Mouse (Mus musculus): Measurements from ENCODE around the gene Slc12a3. TPM values are rescaled to one million over a fixed set of nuclear protein-coding genes. Genes with fewer than 3 reads are reported as not detected.
A peak's percentile ranks its signal among the peaks of the same experiment; 100 is the strongest.

Slc12a3 gene
- polyA plus RNA-seq, 1 experiment from 2014 or later = 0.16 TPM

DNA sequence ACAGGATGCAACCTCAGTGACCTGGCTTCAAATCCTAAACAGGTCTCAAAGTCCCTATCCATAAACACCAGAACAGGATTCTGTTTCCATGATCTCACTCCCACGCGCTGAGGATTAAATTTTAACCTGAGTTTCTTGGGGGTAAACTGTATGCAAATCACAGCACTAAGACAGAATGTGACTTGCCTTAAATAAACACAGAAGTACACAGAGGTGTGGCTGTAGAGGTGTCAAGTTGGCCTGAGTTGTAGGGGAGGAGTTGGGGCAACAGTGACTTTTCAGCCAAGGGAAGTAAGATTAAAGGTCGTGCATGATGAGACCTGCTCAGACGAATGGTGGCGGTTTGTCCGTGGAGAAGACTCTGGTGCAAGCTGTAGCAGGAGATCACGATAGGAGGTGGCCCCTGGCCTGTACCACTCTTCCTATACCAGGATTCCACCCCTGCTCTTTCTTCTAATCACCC, 25.1 kb downstream of the Slc12a3 start:
- ATAC-seq = peak; percentile 94
- H3K27ac ChIP-seq (ENCODE audit: low read depth, low read length) = peak overlapping the region; percentile 93

DNA sequence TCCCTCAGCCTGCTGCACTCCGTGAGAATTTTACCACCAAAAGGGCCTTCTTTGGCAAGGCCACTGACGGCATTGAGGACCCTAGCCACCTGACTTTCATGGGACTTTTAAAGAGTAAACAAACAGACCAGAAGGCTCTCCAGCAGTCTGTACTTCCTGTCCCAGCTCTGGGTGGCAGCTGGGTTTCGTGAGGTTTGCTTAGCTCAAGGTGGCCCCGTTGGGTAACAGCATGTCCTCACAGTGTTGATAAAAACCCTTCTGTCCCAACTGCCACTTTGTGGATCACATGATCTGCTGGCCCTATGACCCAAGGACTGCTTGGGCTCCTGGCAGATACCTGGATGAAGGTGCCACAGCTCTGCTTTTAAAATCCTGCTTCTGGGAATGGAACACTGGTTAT, 25.6 kb downstream of the Slc12a3 start:
- peak; percentile 80 for ATAC-seq
- 0 out of 2 replicates have a peak, but pooled peaks cover 3% of the 10 kb centered on the region for H3K4me1 ChIP-seq (replicated peaks; ENCODE audit: control insufficient read depth, insufficient read depth, low read length)
- peak overlapping the region; percentile 26; the same call in 1 of the 2 replicates for H3K9ac ChIP-seq (ENCODE audit: low read depth, low read length)
- H3K4me2 ChIP-seq (replicated peaks; ENCODE audit: low read depth) = peak overlapping the region; percentile 35; the same call in 1 of the 2 replicates
- 22% methylated on average over 4 of the region's 4 CpGs for WGBS
- peak overlapping the region; percentile 93 for H3K27ac ChIP-seq (ENCODE audit: low read depth, low read length)
- TF ChIP-seq CTCF (IDR thresholded peaks at IDR 0.05; ENCODE audit: low read depth) = no peak
- H3K27me3 ChIP-seq (replicated peaks; ENCODE audit: control insufficient read depth, insufficient read depth, low read length) = no peaks in the 10 kb centered on the region
- H3K9me3 ChIP-seq (ENCODE audit: control insufficient read depth) = no peaks in the 10 kb centered on the region
- H3K36me3 ChIP-seq (ENCODE audit: control insufficient read depth, insufficient read depth) = no peaks in the 10 kb centered on the region
- no peak overlapping the region for H3K4me3 ChIP-seq (ENCODE audit: low read depth, low read length)

More for the DNA sequence above, 25.1 kb downstream of the Slc12a3 start:
- Histone ChIP-seq H3K27me3 (replicated peaks; ENCODE audit: control insufficient read depth, insufficient read depth, low read length) (no peaks in the 10 kb centered on the region), H3K9ac (ENCODE audit: low read depth, low read length) (peak overlapping the region; percentile 26; the same call in 1 of the 2 replicates), H3K4me3 (ENCODE audit: low read depth, low read length) (no peak overlapping the region), H3K36me3 (ENCODE audit: control insufficient read depth, insufficient read depth) (no peaks in the 10 kb centered on the region), H3K4me1 (replicated peaks; ENCODE audit: control insufficient read depth, insufficient read depth, low read length) (0 out of 2 replicates have a peak, but pooled peaks cover 3% of the 10 kb centered on the region), H3K4me2 (replicated peaks; ENCODE audit: low read depth) (peak overlapping the region; percentile 35; the same call in 1 of the 2 replicates), H3K9me3 (ENCODE audit: control insufficient read depth) (no peaks in the 10 kb centered on the region)
- no peak for TF ChIP-seq CTCF (IDR thresholded peaks at IDR 0.05; ENCODE audit: low read depth)
- 30% methylated on average over 7 of the region's 7 CpGs for WGBS

GRCm38 (mm10) chr8:94357220-94357619, 28.2 kb downstream of the Slc12a3 start:
- Histone ChIP-seq H3K4me1 (replicated peaks; ENCODE audit: control insufficient read depth, insufficient read depth, low read length) (peaks cover 9% of the 10 kb centered on the region; the same call in 1 of the 2 replicates), H3K27me3 (replicated peaks; ENCODE audit: control insufficient read depth, insufficient read depth, low read length) (no peaks in the 10 kb centered on the region), H3K9me3 (ENCODE audit: control insufficient read depth) (no peaks in the 10 kb centered on the region), H3K4me2 (replicated peaks; ENCODE audit: low read depth) (no peak overlapping the region), H3K9ac (ENCODE audit: low read depth, low read length) (no peak overlapping the region), H3K4me3 (ENCODE audit: low read depth, low read length) (no peak overlapping the region), H3K27ac (ENCODE audit: low read depth, low read length) (no peak overlapping the region), H3K36me3 (ENCODE audit: control insufficient read depth, insufficient read depth) (no peaks in the 10 kb centered on the region)
- TF ChIP-seq CTCF (IDR thresholded peaks at IDR 0.05; ENCODE audit: low read depth) = no peak
- 78% methylated on average over 6 of the region's 6 CpGs for WGBS
- ATAC-seq = no peak

DNA sequence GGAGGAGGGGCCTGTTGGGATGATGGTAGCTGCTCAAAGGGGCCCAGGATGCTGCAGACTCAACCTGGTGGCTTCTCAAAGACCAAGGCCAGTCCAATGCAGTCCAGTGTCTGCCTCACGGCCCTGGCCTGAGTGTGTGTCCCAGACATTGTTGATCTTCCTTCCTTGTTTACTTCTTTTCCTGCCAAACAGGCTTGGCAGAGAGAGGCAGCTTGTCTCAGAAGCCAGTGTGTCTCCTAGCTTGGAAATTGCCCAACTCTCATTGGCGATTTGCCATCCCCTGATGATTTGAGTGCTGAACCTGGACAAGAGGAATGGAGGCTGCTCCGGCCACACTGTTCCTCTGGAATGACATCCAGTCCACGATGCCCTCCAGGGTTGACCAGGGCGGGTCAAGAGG, 29.5 kb downstream of the Slc12a3 start:
- Histone ChIP-seq H3K4me2 (replicated peaks; ENCODE audit: low read depth) (no peak overlapping the region), H3K27ac (ENCODE audit: low read depth, low read length) (peak overlapping the region; percentile 3; the same call in 1 of the 2 replicates), H3K36me3 (ENCODE audit: control insufficient read depth, insufficient read depth) (no peaks in the 10 kb centered on the region), H3K9me3 (ENCODE audit: control insufficient read depth) (no peaks in the 10 kb centered on the region), H3K4me1 (replicated peaks; ENCODE audit: control insufficient read depth, insufficient read depth, low read length) (peaks cover 21% of the 10 kb centered on the region), H3K9ac (ENCODE audit: low read depth, low read length) (no peak overlapping the region), H3K27me3 (replicated peaks; ENCODE audit: control insufficient read depth, insufficient read depth, low read length) (no peaks in the 10 kb centered on the region), H3K4me3 (ENCODE audit: low read depth, low read length) (no peak overlapping the region)
- TF ChIP-seq CTCF (IDR thresholded peaks at IDR 0.05; ENCODE audit: low read depth) = no peak
- ATAC-seq = no peak
- WGBS = 37% methylated on average over 5 of the region's 5 CpGs

DNA sequence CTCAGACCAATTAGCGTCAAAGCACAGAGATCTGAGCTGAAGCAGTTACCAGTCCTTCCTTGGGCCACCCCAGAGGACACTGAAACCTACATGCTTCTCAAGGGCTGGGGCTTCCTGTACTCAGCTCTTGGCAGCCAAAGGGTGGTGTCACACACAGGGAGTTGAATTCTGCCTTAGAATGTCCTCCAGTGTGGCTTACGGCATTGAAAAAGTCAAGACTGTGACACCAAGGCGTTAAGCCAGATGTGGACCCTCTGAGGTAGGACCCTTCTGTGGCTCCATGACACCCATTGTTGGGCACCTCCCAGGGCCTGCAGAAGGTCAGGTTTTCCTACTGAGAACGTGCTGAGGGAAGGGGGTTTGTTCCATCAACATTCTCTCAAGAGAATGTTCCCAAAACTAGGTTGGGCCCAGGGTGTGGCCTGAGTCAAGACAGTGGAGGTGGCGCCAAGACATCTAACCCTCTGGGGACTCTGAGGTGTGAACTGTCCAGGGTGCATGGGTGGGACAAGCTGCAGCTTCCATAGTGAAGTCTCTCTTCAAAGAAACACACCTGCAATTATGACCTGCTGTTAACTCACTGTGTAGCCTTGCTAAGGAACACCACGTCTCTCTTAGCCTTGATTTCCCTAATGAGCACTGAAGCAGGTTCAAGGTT, 32.9 kb downstream of the Slc12a3 start:
- Histone ChIP-seq H3K27me3 (replicated peaks; ENCODE audit: control insufficient read depth, insufficient read depth, low read length) (no peaks in the 10 kb centered on the region), H3K4me3 (ENCODE audit: low read depth, low read length) (no peak overlapping the region), H3K9ac (ENCODE audit: low read depth, low read length) (no peak overlapping the region), H3K4me2 (replicated peaks; ENCODE audit: low read depth) (no peak overlapping the region), H3K4me1 (replicated peaks; ENCODE audit: control insufficient read depth, insufficient read depth, low read length) (peaks cover 26% of the 10 kb centered on the region), H3K27ac (ENCODE audit: low read depth, low read length) (peak overlapping the region; percentile 68), H3K9me3 (ENCODE audit: control insufficient read depth) (no peaks in the 10 kb centered on the region), H3K36me3 (ENCODE audit: control insufficient read depth, insufficient read depth) (no peaks in the 10 kb centered on the region)
- no peak for TF ChIP-seq CTCF (IDR thresholded peaks at IDR 0.05; ENCODE audit: low read depth)
- ATAC-seq = peak; percentile 44
- WGBS = 74% methylated on average over 6 of the region's 6 CpGs

- 0 out of 2 replicates have a peak overlapping the region, but pooled peaks have one; percentile 10 for H3K4me2 ChIP-seq (replicated peaks; ENCODE audit: low read depth)
- H3K27ac ChIP-seq (ENCODE audit: low read depth, low read length) = peak overlapping the region; percentile 68
- H3K4me1 ChIP-seq (replicated peaks; ENCODE audit: control insufficient read depth, insufficient read depth, low read length) = peaks cover 26% of the 10 kb centered on the region
- no peak overlapping the region for H3K4me3 ChIP-seq (ENCODE audit: low read depth, low read length)
- peak; percentile 87 for ATAC-seq
- no peak for TF ChIP-seq CTCF (IDR thresholded peaks at IDR 0.05; ENCODE audit: low read depth)
- H3K9ac ChIP-seq (ENCODE audit: low read depth, low read length) = no peak overlapping the region
- 37% methylated on average over 7 of the region's 7 CpGs for WGBS
- no peaks in the 10 kb centered on the region for H3K36me3 ChIP-seq (ENCODE audit: control insufficient read depth, insufficient read depth)
- no peaks in the 10 kb centered on the region for H3K9me3 ChIP-seq (ENCODE audit: control insufficient read depth)
- H3K27me3 ChIP-seq (replicated peaks; ENCODE audit: control insufficient read depth, insufficient read depth, low read length) = no peaks in the 10 kb centered on the region
Measured at GRCm38 (mm10) chr8:94362607-94363239, 33.7 kb downstream of the Slc12a3 start.

Measured in intestine, postnatal 0 days (tissue).